Mouse (Mus musculus): ENCODE results near the gene Mettl1. TPM values are rescaled to one million over a fixed set of nuclear protein-coding genes. Genes with fewer than 3 reads are reported as not detected.

Gene Mettl1
- polyA plus RNA-seq, 1 experiment, result 31.3 TPM

DNA sequence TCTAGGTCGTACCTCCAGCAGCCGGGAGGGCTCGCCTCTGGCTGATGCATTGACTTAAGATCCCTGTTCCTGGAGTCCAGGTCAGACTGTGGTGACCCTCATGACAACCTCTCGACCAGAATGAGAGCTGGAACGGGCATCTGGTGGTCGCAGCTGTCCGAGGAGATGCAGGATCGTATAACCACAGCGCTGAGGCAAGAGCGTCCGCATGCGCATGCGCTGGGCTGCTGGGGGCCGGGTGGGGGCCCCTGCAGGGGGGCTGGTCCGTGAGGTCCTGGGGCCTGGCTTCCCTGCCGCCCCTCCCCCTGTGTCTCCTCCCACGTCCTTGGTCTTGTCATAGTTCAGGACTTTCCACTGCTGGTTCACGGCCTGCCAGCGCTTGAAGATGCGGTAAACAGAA, 15.3 kb downstream of the Mettl1 start:
- Histone ChIP-seq H3K36me3 (ENCODE audit: control insufficient read depth, insufficient read depth) (no peaks in the 10 kb centered on the region), H3K79me3 (ENCODE audit: low read depth) (no peaks in the 10 kb centered on the region), H3K4me3 (ENCODE audit: insufficient read depth, poor library complexity, severe bottlenecking) (no peak overlapping the region), H3K27me3 (ENCODE audit: control insufficient read depth, insufficient read depth, insufficient read length) (no peaks in the 10 kb centered on the region), H3ac (ENCODE audit: control insufficient read depth, insufficient read length, low read depth) (no peak overlapping the region), H3K79me2 (ENCODE audit: control insufficient read depth, insufficient read depth) (no peaks in the 10 kb centered on the region)
- TF ChIP-seq CTCF (IDR thresholded peaks at IDR 0.05; ENCODE audit: control insufficient read depth, insufficient read depth, insufficient read length), result no peak
- no peak for TF ChIP-seq MYOG (IDR thresholded peaks at IDR 0.05; ENCODE audit: control insufficient read depth, extremely low read depth, insufficient read length)

DNA sequence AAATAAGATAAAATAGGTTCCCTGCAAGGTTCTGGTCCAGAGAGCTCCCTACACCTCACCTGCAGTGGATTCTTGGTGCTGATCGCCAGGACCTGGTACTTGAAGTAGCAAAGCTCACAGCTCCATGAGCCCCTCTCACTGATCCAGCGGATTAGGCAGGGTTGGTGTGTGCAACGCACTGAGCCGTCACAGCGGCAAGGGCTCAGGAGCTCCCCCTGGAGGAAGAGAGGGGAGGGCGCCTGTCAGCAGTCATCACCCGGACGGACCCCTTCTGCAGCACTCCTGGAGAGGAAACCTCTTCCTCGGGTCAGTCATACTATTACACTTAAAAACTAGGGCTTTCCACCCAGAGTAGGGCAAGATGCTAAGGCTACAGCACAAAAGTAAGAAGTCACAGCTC, 16.9 kb downstream of the Mettl1 start:
- TF ChIP-seq CTCF (IDR thresholded peaks at IDR 0.05; ENCODE audit: control insufficient read depth, insufficient read depth, insufficient read length) (peak; percentile 90), MAX (IDR thresholded peaks at IDR 0.05) (no peak)
- no peaks in the 10 kb centered on the region for H3K27me3 ChIP-seq (ENCODE audit: control insufficient read depth, insufficient read depth, insufficient read length)
- no peaks in the 10 kb centered on the region for H3K79me2 ChIP-seq (ENCODE audit: control insufficient read depth, insufficient read depth)
- no peaks in the 10 kb centered on the region for H3K79me3 ChIP-seq (ENCODE audit: low read depth)
- no peak overlapping the region for H3K4me3 ChIP-seq (ENCODE audit: insufficient read depth, poor library complexity, severe bottlenecking)
- H3K36me3 ChIP-seq (ENCODE audit: control insufficient read depth, insufficient read depth), result no peaks in the 10 kb centered on the region
- no peak overlapping the region for H3ac ChIP-seq (ENCODE audit: control insufficient read depth, insufficient read length, low read depth)

DNA sequence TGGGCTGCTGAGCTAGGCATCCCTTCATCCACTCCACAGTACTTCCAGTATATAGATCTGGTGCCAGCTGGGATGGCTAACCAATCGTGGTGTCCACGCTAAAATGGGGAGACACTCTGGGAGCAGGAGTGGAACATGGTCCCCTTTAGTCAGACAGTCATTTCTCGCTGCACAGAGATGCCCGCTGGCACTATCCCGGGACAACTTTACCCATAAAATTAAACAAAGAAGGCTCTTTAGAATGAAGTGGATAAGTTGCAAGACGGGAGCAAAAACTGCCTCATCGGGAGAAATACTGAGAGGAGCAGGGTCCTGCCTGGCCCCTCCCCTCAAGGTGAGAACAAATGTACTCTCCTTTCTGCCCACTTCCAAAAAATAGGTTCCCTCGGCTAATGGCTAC, 17.5 kb downstream of the Mettl1 start:
- Histone ChIP-seq H3K27me3 (ENCODE audit: control insufficient read depth, insufficient read depth, insufficient read length) (no peaks in the 10 kb centered on the region), H3K36me3 (ENCODE audit: control insufficient read depth, insufficient read depth) (no peaks in the 10 kb centered on the region), H3K4me3 (ENCODE audit: insufficient read depth, poor library complexity, severe bottlenecking) (no peak overlapping the region), H3K79me2 (ENCODE audit: control insufficient read depth, insufficient read depth) (peaks cover 4% of the 10 kb centered on the region), H3ac (ENCODE audit: control insufficient read depth, insufficient read length, low read depth) (no peak overlapping the region), H3K79me3 (ENCODE audit: low read depth) (peaks cover 2% of the 10 kb centered on the region)
- TF ChIP-seq MYOD1 (IDR thresholded peaks at IDR 0.05; ENCODE audit: control insufficient read depth, insufficient read length, low read depth) (no peak), MYOG (IDR thresholded peaks at IDR 0.05; ENCODE audit: control insufficient read depth, extremely low read depth, insufficient read length) (no peak), CEBPB (IDR thresholded peaks at IDR 0.05; ENCODE audit: low read depth) (no peak)

DNA sequence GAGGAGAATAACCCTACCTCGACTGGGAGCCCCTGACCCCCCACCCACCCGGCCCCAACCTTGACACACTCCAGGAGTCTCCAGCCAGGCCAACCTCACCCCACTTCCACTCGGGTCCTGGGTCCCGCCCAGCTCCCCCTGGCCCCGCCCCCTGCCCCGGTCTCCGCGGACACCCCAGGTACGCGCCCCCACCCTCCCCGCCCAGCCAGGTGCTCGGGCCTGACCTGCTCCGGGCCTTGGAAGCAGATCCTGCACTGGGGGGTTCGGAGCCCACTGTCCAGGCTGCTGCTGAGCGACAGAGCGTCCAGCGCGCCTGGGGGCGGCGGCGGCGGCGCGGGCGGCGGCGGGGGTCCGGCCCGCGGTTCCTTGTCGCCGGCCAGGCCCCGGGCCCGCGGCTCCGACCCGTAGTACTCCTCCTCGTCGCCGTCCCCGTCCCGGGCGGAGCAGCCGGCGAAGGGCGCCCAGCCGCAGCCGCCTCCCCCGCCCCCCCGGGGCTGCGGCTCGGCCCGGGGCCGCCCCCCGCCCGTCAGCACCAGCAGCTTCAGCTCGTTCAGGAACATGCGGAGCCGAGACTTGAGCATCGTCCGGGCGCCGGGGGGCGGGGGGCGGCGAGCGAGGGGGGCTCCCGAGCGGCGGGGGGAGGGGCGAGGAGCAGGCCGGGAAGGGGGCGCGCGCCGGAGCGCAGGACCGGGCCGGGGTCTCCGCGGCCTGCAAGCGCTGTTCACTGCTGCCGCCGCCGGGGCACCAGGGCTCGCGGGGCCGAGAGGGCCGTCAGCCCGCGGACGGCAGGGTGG, 18.2 kb downstream of the Mettl1 start:
- peaks cover 11% of the 10 kb centered on the region for H3K79me2 ChIP-seq (ENCODE audit: control insufficient read depth, insufficient read depth)
- no peaks in the 10 kb centered on the region for H3K36me3 ChIP-seq (ENCODE audit: control insufficient read depth, insufficient read depth)
- no peak for TF ChIP-seq CEBPB (IDR thresholded peaks at IDR 0.05; ENCODE audit: low read depth)
- no peak for TF ChIP-seq MYOG (IDR thresholded peaks at IDR 0.05; ENCODE audit: control insufficient read depth, extremely low read depth, insufficient read length)
- no peak for TF ChIP-seq CTCF (IDR thresholded peaks at IDR 0.05; ENCODE audit: control insufficient read depth, insufficient read depth, insufficient read length)
- no peak for TF ChIP-seq USF1 (IDR thresholded peaks at IDR 0.05; ENCODE audit: low read depth)
- no peak for TF ChIP-seq FOSL1 (IDR thresholded peaks at IDR 0.05; ENCODE audit: insufficient read depth, low read length, poor library complexity, severe bottlenecking)
- no peak for TF ChIP-seq MAX (IDR thresholded peaks at IDR 0.05)
- TF ChIP-seq MYOD1 (IDR thresholded peaks at IDR 0.05; ENCODE audit: control insufficient read depth, insufficient read length, low read depth), result no peak
- H3ac ChIP-seq (ENCODE audit: control insufficient read depth, insufficient read length, low read depth), result peak overlapping the region; percentile 82
- peaks cover 9% of the 10 kb centered on the region for H3K79me3 ChIP-seq (ENCODE audit: low read depth)
- H3K27me3 ChIP-seq (ENCODE audit: control insufficient read depth, insufficient read depth, insufficient read length), result no peaks in the 10 kb centered on the region
- peak overlapping the region; percentile 36 for H3K4me3 ChIP-seq (ENCODE audit: insufficient read depth, poor library complexity, severe bottlenecking)

DNA sequence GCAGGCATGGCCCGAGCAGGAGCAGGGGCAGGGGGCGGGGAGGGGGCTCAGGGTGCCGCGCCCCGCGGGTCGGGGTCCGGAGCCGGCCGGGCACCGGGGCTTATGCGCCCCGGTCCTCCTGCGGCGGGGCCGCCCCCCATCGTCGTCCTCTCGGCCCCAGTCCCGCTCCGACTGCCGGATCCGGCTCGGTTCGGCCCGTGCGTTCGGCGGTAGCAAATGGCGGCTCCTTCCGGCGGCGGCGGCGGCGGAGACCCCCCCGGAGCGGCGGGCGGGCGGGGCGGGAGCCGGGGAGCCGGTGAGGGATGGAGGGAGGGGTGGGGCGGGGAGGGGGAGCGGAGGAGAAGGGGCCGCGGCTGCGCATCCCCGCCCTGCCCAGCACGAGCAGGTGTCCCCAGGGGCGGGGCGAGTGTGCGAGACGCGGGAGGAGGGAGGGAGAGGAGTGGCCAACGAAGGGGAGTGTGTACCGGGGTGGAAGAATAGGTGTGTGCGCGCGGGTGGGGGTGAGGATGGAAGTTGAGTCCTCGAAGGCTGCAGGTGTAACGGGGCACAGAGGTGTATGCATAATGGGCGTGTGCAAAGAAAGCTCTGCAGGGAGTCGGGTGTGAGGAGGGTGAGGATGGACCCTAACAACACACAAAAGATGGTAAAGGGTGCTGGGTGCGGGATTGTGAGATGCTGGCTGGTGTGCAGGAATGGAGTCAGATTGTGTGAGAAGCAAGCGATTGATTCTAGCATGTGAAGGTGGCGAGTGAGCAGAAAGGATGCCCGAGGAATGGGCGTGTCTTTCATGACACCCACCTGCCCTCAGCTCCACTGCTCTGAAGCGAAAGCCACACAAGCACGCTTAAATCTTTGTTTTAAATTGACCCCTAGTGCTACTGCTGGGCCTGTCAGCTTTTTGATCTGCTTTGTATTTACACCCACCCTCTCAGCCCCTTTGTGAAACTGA, 19.0 kb downstream of the Mettl1 start, which contains the start of gene March9:
Gene March9, minus strand, starts transcription at position 217 of the 949 bp plus-strand sequence.
- H3K27me3 ChIP-seq (ENCODE audit: control insufficient read depth, insufficient read depth, insufficient read length), result no peaks in the 10 kb centered on the region
- H3K36me3 ChIP-seq (ENCODE audit: control insufficient read depth, insufficient read depth), result peaks cover 8% of the 10 kb centered on the region
- no peak for TF ChIP-seq MYOG (IDR thresholded peaks at IDR 0.05; ENCODE audit: control insufficient read depth, extremely low read depth, insufficient read length)
- no peak for TF ChIP-seq FOSL1 (IDR thresholded peaks at IDR 0.05; ENCODE audit: insufficient read depth, low read length, poor library complexity, severe bottlenecking)
- TF ChIP-seq USF1 (IDR thresholded peaks at IDR 0.05; ENCODE audit: low read depth), result no peak
- no peak for TF ChIP-seq MYOD1 (IDR thresholded peaks at IDR 0.05; ENCODE audit: control insufficient read depth, insufficient read length, low read depth)
- TF ChIP-seq MAX (IDR thresholded peaks at IDR 0.05), result no peak
- TF ChIP-seq CEBPB (IDR thresholded peaks at IDR 0.05; ENCODE audit: low read depth), result no peak
- TF ChIP-seq CTCF (IDR thresholded peaks at IDR 0.05; ENCODE audit: control insufficient read depth, insufficient read depth, insufficient read length), result no peak
- H3K79me3 ChIP-seq (ENCODE audit: low read depth), result peaks cover 17% of the 10 kb centered on the region
- peaks cover 20% of the 10 kb centered on the region for H3K79me2 ChIP-seq (ENCODE audit: control insufficient read depth, insufficient read depth)
- H3K4me3 ChIP-seq (ENCODE audit: insufficient read depth, poor library complexity, severe bottlenecking), result peak within 1 kb of the TSS; percentile 36
- peak within 1 kb of the TSS; percentile 82 for H3ac ChIP-seq (ENCODE audit: control insufficient read depth, insufficient read length, low read depth)
